Mouse (Mus musculus) heart, embryonic 11.5 days (tissue): ENCODE measurements around the gene Atg16l1. TPM values are rescaled to one million over a fixed set of nuclear protein-coding genes. Genes with fewer than 3 reads are reported as not detected.

ENCODE experiments used
- ATAC-seq: fragments of 200-750 bp; cut with Nextera tagmentation; replicated peaks from 2 replicates; pipeline ENCODE4 v1.8.0; 2017; ENCODE audit warnings: moderate library complexity; ENCODE audit not compliant: insufficient number of reproducible peaks, low FRiP score, low TSS enrichment
- H3K27ac ChIP-seq: fragments of 300-500 bp; sonication (generic); 2 replicates; pipeline ENCODE4 v1.5.1; 2014; ENCODE audit warnings: mild to moderate bottlenecking, low read depth, low read length
- H3K27me3 ChIP-seq: fragments of 300-500 bp; sonication (generic); 2 replicates; pipeline ENCODE4 v1.6.1; 2014; ENCODE audit warnings: mild to moderate bottlenecking, low read length, mixed read lengths; ENCODE audit not compliant: control insufficient read depth, insufficient read depth
- H3K36me3 ChIP-seq: fragments of 300-500 bp; sonication (generic); 2 replicates; pipeline ENCODE4 v1.6.1; 2014; ENCODE audit warnings: mild to moderate bottlenecking, low read length, moderate library complexity, mixed read lengths; ENCODE audit not compliant: control insufficient read depth, insufficient read depth
- H3K4me1 ChIP-seq: fragments of 300-500 bp; sonication (generic); 2 replicates; pipeline ENCODE4 v1.6.1; 2014; ENCODE audit warnings: low read length; ENCODE audit not compliant: control insufficient read depth, insufficient read depth
- H3K4me2 ChIP-seq: fragments of 300-500 bp; sonication (generic); 2 replicates; pipeline ENCODE4 v1.6.1; 2014; ENCODE audit warnings: mild to moderate bottlenecking, moderate library complexity
- H3K4me3 ChIP-seq: fragments of 300-500 bp; sonication (generic); 2 replicates; pipeline ENCODE4 v1.5.1; 2014; ENCODE audit warnings: low read depth, low read length
- H3K9ac ChIP-seq: fragments of 300-500 bp; sonication (generic); 2 replicates; pipeline ENCODE4 v1.6.1; 2014; ENCODE audit warnings: mild to moderate bottlenecking, low read depth, low read length, moderate library complexity
- H3K9me3 ChIP-seq: fragments of 300-500 bp; sonication (generic); replicated peaks from 2 replicates; pipeline ENCODE4 v1.6.1; 2016; ENCODE audit warnings: low read length; ENCODE audit not compliant: control insufficient read depth
- WGBS: fragments of 180-500 bp; shearing (Covaris S2); extraction: QIAGEN DNeasy Blood & Tissue Kit; methylation state at CpG from one replicate; pipeline ENCODE4 v1.1.7; 2014; ENCODE audit not compliant: insufficient replicate concordance; 5-methylcytosine and 5-hydroxymethylcytosine counted together
- polyA plus RNA-seq: library from polyadenylated mRNA; unstranded; fragments of >200 nt; fragmentation: Nextera tagmentation; extraction: Ambion mirVana; gene quantifications from 2 replicates; pipeline ENCODE4 v1.2.1, GENCODE M21; 2014

The Atg16l1 gene
- polyA plus RNA-seq, 1 experiment from 2014 or later = 25.1 TPM

DNA sequence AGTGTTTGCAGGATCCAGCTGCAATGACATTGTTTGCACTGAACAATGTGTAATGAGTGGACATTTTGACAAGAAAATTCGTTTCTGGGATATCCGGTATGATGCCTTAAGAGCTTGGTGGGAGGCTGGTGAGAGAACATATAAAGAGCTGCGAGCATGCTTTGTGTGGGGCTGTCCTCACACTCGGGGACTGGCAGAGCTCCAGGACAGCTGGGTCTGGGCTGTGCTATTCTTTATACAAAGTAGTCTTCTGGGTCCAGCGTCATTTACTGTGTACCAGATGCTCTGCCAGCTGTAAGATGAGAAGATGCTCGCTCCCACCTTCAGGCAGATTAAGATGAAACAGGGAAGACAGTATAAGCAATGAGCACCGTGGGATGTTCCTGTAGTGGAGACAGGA, 30.6 kb downstream of the Atg16l1 start:
- H3K27ac ChIP-seq = no peak overlapping the region
- ATAC-seq = no peak
- no peak overlapping the region for H3K9ac ChIP-seq
- no peaks in the 10 kb centered on the region for H3K27me3 ChIP-seq
- no peaks in the 10 kb centered on the region for H3K9me3 ChIP-seq
- H3K4me1 ChIP-seq = no peaks in the 10 kb centered on the region
- H3K4me2 ChIP-seq = no peak overlapping the region
- H3K36me3 ChIP-seq = peaks cover 55% of the 10 kb centered on the region
- no peak overlapping the region for H3K4me3 ChIP-seq
- 81% methylated on average over 7 of the region's 7 CpGs for WGBS

GRCm38 (mm10) chr1:87789665-87790064, 34.0 kb downstream of the Atg16l1 start:
- Histone ChIP-seq H3K4me1 (no peaks in the 10 kb centered on the region), H3K27ac (no peak overlapping the region), H3K4me2 (no peak overlapping the region), H3K9me3 (no peaks in the 10 kb centered on the region), H3K4me3 (no peak overlapping the region), H3K9ac (no peak overlapping the region), H3K36me3 (peaks cover 48% of the 10 kb centered on the region), H3K27me3 (no peaks in the 10 kb centered on the region)
- 93% methylated on average over 8 of the region's 8 CpGs for WGBS
- no peak for ATAC-seq

DNA sequence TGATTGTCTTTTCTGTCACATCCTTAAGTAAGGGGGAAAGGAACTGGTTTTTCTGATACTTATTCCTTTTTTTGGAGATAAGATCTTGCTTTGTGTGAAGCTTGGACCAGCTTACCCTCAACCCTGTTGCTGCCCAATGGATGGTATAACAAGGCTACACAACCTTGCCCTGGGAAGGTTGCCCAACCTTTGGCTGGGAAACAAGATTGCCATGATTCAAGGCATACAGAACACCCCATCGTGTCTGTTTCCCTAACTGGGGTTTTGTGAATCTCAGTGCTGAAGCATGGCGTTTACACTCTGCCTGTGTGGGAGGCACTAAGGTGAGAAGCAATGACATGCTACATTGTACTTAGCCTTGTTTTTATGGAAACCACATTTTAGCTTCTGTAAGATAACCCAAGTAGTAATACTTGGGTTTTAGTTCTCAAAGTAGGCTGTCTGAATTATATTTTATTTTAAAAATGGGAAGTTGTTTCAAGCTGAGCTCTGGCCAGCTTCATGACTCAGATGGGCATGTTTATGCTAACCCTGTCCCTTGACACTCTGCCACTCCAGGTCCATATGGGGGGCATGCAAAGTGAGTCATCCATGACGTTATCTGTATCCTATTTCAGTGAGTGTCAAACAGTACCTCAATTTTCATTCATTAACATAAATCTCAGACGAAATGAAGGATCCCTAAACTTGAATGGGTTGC, 36.9 kb downstream of the Atg16l1 start:
- no peak overlapping the region for H3K4me2 ChIP-seq
- WGBS = 82% methylated on average over 4 of the region's 4 CpGs
- H3K27ac ChIP-seq = no peak overlapping the region
- H3K4me3 ChIP-seq = no peak overlapping the region
- no peak for ATAC-seq
- no peak overlapping the region for H3K9ac ChIP-seq
- no peaks in the 10 kb centered on the region for H3K27me3 ChIP-seq
- H3K4me1 ChIP-seq = no peaks in the 10 kb centered on the region
- no peaks in the 10 kb centered on the region for H3K9me3 ChIP-seq
- peaks cover 28% of the 10 kb centered on the region for H3K36me3 ChIP-seq

DNA sequence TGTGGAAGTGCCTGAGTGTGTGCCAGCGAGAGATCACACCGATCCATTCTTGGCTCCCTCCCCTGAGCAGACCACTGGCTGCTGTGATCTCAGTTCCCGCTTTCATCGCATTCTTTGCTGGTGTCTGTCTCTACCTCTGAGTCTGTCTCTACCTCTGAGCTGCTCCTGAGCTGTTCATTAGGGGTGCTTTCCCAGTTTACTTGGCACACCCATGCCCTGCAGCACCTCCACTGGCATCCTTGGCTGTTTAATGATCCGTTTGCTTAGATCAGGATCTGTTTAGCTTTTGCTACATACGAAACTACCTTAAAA, 37.4 kb downstream of the Atg16l1 start:
- Histone ChIP-seq H3K27me3 (no peaks in the 10 kb centered on the region), H3K9ac (no peak overlapping the region), H3K4me3 (no peak overlapping the region), H3K27ac (no peak overlapping the region), H3K9me3 (no peaks in the 10 kb centered on the region), H3K36me3 (peaks cover 27% of the 10 kb centered on the region), H3K4me2 (no peak overlapping the region), H3K4me1 (no peaks in the 10 kb centered on the region)
- no peak for ATAC-seq
- 92% methylated on average over 6 of the region's 6 CpGs for WGBS

DNA sequence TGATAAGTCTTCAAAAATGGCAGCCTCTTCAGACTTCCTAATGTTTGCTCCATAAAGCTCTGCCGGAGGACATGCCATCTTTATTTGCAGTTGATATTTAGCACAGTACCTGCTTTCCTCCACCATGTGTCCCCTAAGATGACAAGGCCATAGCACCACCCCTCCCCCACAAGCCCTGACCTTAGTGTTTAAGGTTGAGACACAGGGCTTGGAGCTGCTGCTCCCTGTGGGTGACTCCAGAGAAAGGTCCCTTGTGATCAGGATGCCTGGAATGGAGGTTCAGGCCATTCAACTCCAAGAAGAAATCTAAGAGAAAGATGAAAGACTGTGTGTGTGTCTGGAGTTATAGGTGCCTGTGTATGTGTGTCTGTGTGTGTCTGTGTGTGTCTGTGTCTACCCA, 42.0 kb downstream of the Atg16l1 start:
- Histone ChIP-seq H3K9ac (no peak overlapping the region), H3K36me3 (no peaks in the 10 kb centered on the region; the same call in none of the 2 replicates), H3K9me3 (no peaks in the 10 kb centered on the region), H3K4me2 (no peak overlapping the region), H3K27ac (no peak overlapping the region), H3K4me3 (no peak overlapping the region), H3K4me1 (no peaks in the 10 kb centered on the region), H3K27me3 (no peaks in the 10 kb centered on the region)
- no peak for ATAC-seq
- WGBS = 89% methylated on average over 1 of the region's 1 CpGs

- Histone ChIP-seq H3K9me3 (no peaks in the 10 kb centered on the region), H3K4me2 (no peak overlapping the region), H3K36me3 (no peaks in the 10 kb centered on the region; the same call in 1 of the 2 replicates), H3K9ac (no peak overlapping the region), H3K27ac (no peak overlapping the region), H3K4me3 (no peak overlapping the region), H3K4me1 (no peaks in the 10 kb centered on the region), H3K27me3 (no peaks in the 10 kb centered on the region)
- ATAC-seq = no peak
- 88% methylated on average over 2 of the region's 2 CpGs for WGBS
Observed at GRCm38 (mm10) chr1:87798306-87798705, 42.6 kb downstream of the Atg16l1 start.

DNA sequence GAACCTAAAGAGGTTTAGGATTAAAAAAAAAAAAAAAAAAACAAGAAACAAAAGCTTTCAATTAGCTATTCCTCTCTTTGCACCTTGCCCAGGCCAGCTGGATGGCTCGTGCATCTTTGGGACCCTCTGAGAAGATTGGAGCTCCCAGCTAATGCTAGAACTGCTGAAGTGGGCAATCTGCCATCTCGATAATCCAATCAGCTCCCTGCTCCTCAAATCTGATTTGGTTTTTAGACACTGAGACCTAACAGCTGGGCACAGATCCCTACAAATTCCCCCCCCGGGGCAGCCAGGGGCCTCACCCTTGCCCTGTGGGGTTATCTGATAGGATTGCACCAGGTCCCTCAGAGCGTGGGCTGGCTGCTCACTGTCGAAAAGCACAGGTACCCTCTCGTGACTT, 47.9 kb downstream of the Atg16l1 start, which contains the start of gene Sag:
Gene Sag (plus strand): TSS at position 105 of the 400 bp plus-strand sequence.
- Histone ChIP-seq H3K9ac (no peak within 1 kb of the TSS), H3K27me3 (no peaks in the 10 kb centered on the region; the same call in 1 of the 2 replicates), H3K9me3 (no peaks in the 10 kb centered on the region), H3K4me2 (no peak within 1 kb of the TSS), H3K27ac (no peak within 1 kb of the TSS), H3K4me1 (peaks cover 6% of the 10 kb centered on the region; the same call in 1 of the 2 replicates), H3K36me3 (no peaks in the 10 kb centered on the region), H3K4me3 (no peak within 1 kb of the TSS)
- ATAC-seq = no peak
- WGBS = 59% methylated on average over 6 of the region's 6 CpGs

DNA sequence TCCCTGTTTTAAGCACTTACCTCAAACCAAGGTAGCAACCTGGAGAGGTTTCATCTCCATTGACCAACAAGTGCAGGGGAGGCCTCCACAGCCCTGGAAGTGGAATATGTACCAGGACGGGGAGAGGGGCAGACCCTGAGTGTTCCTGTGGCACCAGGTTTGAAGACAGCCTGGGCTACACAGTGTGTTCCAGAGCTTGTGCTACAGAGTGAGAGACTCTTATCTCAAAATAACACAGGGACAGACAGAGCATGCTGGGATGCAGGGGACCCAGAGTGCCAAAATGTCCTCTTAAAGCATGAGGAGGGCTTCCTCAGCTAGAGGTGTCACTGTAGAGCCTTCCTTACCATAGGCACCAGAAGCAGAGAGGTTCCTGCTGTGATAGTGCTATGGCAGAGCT, 52.1 kb downstream of the Atg16l1 start:
- no peak for ATAC-seq
- 68% methylated on average over 1 of the region's 1 CpGs for WGBS
- Histone ChIP-seq H3K27me3 (no peaks in the 10 kb centered on the region; the same call in 1 of the 2 replicates), H3K9ac (no peak overlapping the region), H3K4me1 (peaks cover 6% of the 10 kb centered on the region; the same call in 1 of the 2 replicates), H3K36me3 (no peaks in the 10 kb centered on the region), H3K27ac (no peak overlapping the region), H3K9me3 (no peaks in the 10 kb centered on the region), H3K4me3 (no peak overlapping the region), H3K4me2 (no peak overlapping the region)

GRCm38 (mm10) chr1:87811391-87811790, 55.7 kb downstream of the Atg16l1 start:
- H3K9ac ChIP-seq = no peak overlapping the region
- H3K36me3 ChIP-seq = no peaks in the 10 kb centered on the region
- H3K27me3 ChIP-seq = no peaks in the 10 kb centered on the region; the same call in 1 of the 2 replicates
- H3K4me2 ChIP-seq = no peak overlapping the region
- WGBS = 83% methylated on average over 7 of the region's 7 CpGs
- no peak overlapping the region for H3K4me3 ChIP-seq
- H3K9me3 ChIP-seq = no peaks in the 10 kb centered on the region
- H3K27ac ChIP-seq = no peak overlapping the region
- no peak for ATAC-seq
- no peaks in the 10 kb centered on the region for H3K4me1 ChIP-seq
